Mouse (Mus musculus): ENCODE results near the gene Slc35e2.

Slc35e2 gene

GRCm38 (mm10) chr4:155672082-155672481 is 70.9 kb downstream of the Slc35e2 start:
- DNase-seq (ENCODE audit: low spot score in 2 of 2): no peak
